Mouse (Mus musculus) limb, embryonic 11.5 days (tissue): ENCODE data around the gene Ccnt1. TPM values are rescaled to one million over a fixed set of nuclear protein-coding genes. Genes with fewer than 3 reads are reported as not detected.
"Not testable (repeated sequence)": the region's sequence is repeated elsewhere in the genome, so short reads cannot be mapped to it uniquely, and the experiment has no call there.

ENCODE experiments used
- ATAC-seq: fragments of 200-750 bp; cut with Nextera tagmentation; 2 replicates; pipeline ENCODE4 v1.8.0; 2017; ENCODE audit warnings: low read depth; ENCODE audit not compliant: insufficient number of reproducible peaks, low FRiP score, low TSS enrichment
- DNase-seq: peaks from one replicate; pipeline ENCODE4 v3.0.0-alpha.2; 2015; ENCODE audit warnings: low spot score
- H3K27ac ChIP-seq: fragments of 300-500 bp; sonication (generic); replicated peaks from 2 replicates; pipeline ENCODE4 v1.5.1; 2014; ENCODE audit warnings: low read depth, mild to moderate bottlenecking, low read length
- H3K27me3 ChIP-seq: fragments of 300-500 bp; sonication (generic); 2 replicates; pipeline ENCODE4 v1.6.1; 2014; ENCODE audit warnings: mild to moderate bottlenecking, low read length, mixed read lengths; ENCODE audit not compliant: control insufficient read depth, insufficient read depth
- H3K36me3 ChIP-seq: fragments of 300-500 bp; sonication (generic); 2 replicates; pipeline ENCODE4 v1.6.1; 2014; ENCODE audit warnings: mild to moderate bottlenecking, low read length, moderate library complexity, mixed read lengths; ENCODE audit not compliant: control insufficient read depth, insufficient read depth
- H3K4me1 ChIP-seq: fragments of 300-500 bp; sonication (generic); 2 replicates; pipeline ENCODE4 v1.6.1; 2014; ENCODE audit warnings: low read length, mixed read lengths; ENCODE audit not compliant: control insufficient read depth, insufficient read depth
- H3K4me2 ChIP-seq: fragments of 300-500 bp; sonication (generic); 2 replicates; pipeline ENCODE4 v1.6.1; 2014; ENCODE audit warnings: low read depth, mild to moderate bottlenecking, moderate library complexity; ENCODE audit not compliant: severe bottlenecking
- H3K4me3 ChIP-seq: fragments of 300-500 bp; sonication (generic); 2 replicates; pipeline ENCODE4 v1.5.1; 2014; ENCODE audit warnings: low read depth, low read length
- H3K9ac ChIP-seq: fragments of 300-500 bp; sonication (generic); 2 replicates; pipeline ENCODE4 v1.6.1; 2014; ENCODE audit warnings: mild to moderate bottlenecking, low read length
- H3K9me3 ChIP-seq: fragments of 300-500 bp; sonication (generic); 2 replicates; pipeline ENCODE4 v1.6.1; 2016; ENCODE audit warnings: low read length; ENCODE audit not compliant: control insufficient read depth
- WGBS: fragments of 180-500 bp; shearing (Covaris S2); extraction: QIAGEN DNeasy Blood & Tissue Kit; methylation state at CpG from one replicate; pipeline ENCODE4 v1.1.7; 2014; 5-methylcytosine and 5-hydroxymethylcytosine counted together
- polyA plus RNA-seq: library from polyadenylated mRNA; unstranded; fragments of >200 nt; fragmentation: Nextera tagmentation; extraction: Ambion mirVana; gene quantifications from 2 replicates; pipeline ENCODE4 v1.2.1, GENCODE M21; 2014

Gene Ccnt1
- polyA plus RNA-seq, 1 experiment from 2014 or later = 62.9 TPM

DNA sequence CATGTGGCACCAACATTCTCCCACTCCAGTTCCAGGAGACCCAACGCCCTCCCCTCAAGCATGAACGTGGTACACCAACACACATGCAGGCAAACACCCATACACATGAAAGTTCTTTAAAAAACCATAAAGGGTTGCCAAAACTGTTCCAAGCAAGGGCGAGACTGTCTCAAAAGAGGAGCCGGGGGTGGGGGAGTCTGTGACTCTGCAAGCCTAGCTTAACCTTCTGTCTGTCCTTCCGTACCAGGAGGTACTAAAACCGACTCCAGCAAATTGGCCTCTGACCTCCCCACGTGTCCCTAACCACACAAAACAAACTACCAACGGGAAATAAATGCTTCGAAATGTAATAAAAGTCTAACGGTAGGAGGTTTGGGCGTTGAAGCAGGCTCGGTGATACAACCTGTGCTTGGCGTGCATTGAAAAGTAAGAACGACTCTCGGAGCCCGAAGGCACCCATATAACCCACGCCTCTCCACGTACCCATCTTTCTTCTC, 37.6 kb downstream of the Ccnt1 start:
- Histone ChIP-seq H3K27me3 (no peaks in the 10 kb centered on the region), H3K4me2 (peak overlapping the region; percentile 84), H3K4me3 (peak overlapping the region; percentile 82), H3K27ac (no peak overlapping the region), H3K36me3 (peaks cover 14% of the 10 kb centered on the region), H3K4me1 (peaks cover 2% of the 10 kb centered on the region; the same call in 1 of the 2 replicates), H3K9me3 (no peaks in the 10 kb centered on the region), H3K9ac (peak overlapping the region; percentile 98)
- ATAC-seq (no peak), DNase-seq (peak; percentile 40)
- 0% methylated on average over 18 of the region's 18 CpGs for WGBS

DNA sequence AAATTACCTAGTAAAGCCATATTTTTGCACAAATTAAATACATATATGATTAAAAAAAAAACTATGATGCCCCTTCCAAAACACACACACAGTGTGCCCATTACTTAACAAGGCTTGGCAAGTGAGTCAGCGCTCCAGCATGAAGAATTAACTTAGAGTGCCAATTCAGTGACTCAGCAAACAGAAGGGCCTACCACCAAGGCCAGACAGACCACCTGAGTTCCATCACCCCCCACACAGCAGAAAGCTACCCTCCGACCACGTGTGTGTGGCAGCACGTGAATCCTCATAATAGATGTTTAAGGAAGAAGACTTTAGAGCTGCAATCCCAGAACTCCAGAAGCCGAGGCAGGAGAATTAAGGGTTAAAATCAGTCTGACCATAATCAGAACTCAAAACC, 38.4 kb downstream of the Ccnt1 start:
- Histone ChIP-seq H3K27ac (no peak overlapping the region), H3K27me3 (no peaks in the 10 kb centered on the region), H3K4me3 (peak overlapping the region; percentile 82), H3K4me1 (peaks cover 2% of the 10 kb centered on the region; the same call in 1 of the 2 replicates), H3K9ac (no peak overlapping the region), H3K9me3 (no peaks in the 10 kb centered on the region), H3K4me2 (peak overlapping the region; percentile 84), H3K36me3 (peaks cover 22% of the 10 kb centered on the region)
- 38% methylated on average over 5 of the region's 5 CpGs for WGBS
- DNase-seq (no peak), ATAC-seq (no peak)

DNA sequence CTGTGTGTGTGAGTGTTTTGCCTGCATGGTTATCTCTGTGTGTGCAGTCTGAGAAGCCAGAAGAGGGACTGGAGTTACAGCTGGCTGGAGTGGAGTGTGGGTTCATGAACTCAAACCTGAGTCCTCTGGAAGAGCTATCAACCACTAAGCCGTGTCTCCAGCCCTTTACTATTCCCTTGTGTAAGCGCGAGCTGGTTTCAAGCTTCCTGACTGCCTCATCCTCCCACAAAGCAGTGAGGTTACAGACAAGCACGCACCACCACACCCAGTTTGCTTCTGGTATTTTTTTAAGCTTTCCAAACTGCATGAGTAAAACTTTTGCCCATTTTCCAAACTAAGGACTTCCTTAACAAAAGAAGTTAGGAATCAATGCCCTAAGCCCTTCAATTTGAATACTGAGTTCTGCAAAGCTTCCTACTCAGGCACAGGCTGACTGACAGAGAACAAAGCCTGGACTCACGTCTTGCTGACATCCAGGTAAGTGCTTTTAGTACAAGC, 42.6 kb downstream of the Ccnt1 start:
- Histone ChIP-seq H3K4me3 (no peak overlapping the region), H3K9me3 (no peaks in the 10 kb centered on the region), H3K9ac (no peak overlapping the region), H3K27ac (no peak overlapping the region), H3K4me1 (peaks cover 2% of the 10 kb centered on the region; the same call in 1 of the 2 replicates), H3K4me2 (no peak overlapping the region), H3K27me3 (no peaks in the 10 kb centered on the region), H3K36me3 (peaks cover 32% of the 10 kb centered on the region)
- DNase-seq (no peak), ATAC-seq (no peak)
- 93% methylated on average over 5 of the region's 5 CpGs for WGBS

DNA sequence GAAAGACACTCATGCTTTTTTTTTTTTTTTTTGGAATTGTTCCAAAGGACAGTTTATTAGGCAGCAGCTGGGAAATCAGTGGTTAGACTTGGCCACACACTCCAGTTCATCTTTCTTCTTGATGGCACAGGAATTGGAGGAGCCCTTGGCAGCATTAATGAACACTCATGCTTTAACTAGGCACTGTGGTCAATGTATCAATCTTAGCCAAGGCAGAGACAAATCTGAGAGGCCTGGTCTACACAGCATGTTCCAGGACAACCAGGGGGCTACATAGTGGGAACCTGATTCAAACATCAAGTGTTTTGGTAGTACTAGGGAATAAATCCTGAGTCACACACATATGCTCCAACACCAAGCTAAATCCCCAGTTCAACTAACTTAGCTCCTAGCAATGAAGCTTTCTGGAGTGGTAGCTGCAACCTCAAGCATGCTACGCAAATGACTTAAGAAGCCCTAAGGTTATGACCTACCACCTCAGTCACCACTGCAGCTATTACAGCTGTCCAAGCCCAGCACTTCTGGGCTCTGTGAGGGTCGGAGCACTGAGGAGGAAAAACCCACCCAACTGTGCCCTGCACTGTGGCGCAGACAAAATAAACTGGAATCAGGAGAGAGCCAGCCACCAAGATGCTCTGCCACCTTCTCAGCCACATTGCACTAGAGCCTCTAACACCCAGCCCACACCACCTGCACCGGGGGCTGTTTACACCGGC, 43.5 kb downstream of the Ccnt1 start:
- H3K36me3 ChIP-seq = peaks cover 34% of the 10 kb centered on the region
- 95% methylated on average over 5 of the region's 5 CpGs for WGBS

DNA sequence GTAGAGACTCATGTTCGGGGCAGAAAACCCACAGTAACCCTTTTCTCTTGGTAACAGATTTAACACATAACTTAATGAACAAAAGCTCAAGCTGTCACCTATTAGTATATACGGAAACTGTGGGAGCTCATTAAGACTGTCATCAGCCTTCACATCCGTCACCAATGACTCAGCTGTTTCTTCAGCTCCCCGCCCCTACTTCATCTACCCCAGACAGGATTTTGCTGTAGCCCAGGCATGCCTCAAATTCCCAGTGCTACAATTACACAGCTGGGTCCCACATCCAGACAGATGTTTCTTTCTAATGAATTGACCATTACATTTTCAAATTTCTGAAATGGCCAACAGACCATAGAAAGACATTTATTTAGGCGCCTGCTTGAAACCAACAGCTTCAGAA, 44.7 kb downstream of the Ccnt1 start:
- H3K9ac ChIP-seq = no peak overlapping the region
- H3K4me1 ChIP-seq = no peaks in the 10 kb centered on the region
- 73% methylated on average over 5 of the region's 5 CpGs for WGBS
- H3K27ac ChIP-seq = no peak overlapping the region
- DNase-seq (no peak), ATAC-seq (no peak)
- H3K9me3 ChIP-seq = no peaks in the 10 kb centered on the region
- H3K4me2 ChIP-seq = no peak overlapping the region
- H3K36me3 ChIP-seq = peaks cover 39% of the 10 kb centered on the region
- no peak overlapping the region for H3K4me3 ChIP-seq
- H3K27me3 ChIP-seq = no peaks in the 10 kb centered on the region

More for the DNA sequence above, 43.5 kb downstream of the Ccnt1 start:
- ATAC-seq (no peak), DNase-seq (no peak)
- Histone ChIP-seq H3K9ac (no peak overlapping the region), H3K4me3 (no peak overlapping the region), H3K27ac (no peak overlapping the region), H3K27me3 (no peaks in the 10 kb centered on the region), H3K4me2 (no peak overlapping the region), H3K9me3 (no peaks in the 10 kb centered on the region), H3K4me1 (no peaks in the 10 kb centered on the region)

DNA sequence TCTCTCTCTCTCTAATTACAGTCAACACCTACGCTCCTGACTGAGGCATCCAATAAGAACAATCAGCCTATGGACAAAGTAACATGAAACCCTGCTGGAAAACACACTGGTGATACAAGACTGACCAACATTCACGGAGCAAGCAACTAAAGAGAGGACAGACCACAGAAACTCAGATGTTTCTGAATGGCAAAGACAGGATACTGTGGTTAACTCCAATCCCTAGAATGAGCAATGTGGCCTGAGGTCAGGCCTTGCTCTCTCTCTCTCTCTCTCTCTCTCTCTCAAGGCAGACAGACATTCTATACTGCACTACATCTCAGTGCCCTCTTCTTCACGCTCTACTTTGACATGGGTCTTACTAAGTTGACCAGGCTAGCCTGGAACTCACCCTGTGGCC, 49.5 kb downstream of the Ccnt1 start:
- H3K27me3 ChIP-seq = no peaks in the 10 kb centered on the region
- no peak overlapping the region for H3K27ac ChIP-seq
- H3K4me1 ChIP-seq = no peaks in the 10 kb centered on the region
- peaks cover 29% of the 10 kb centered on the region; the same call in 1 of the 2 replicates for H3K36me3 ChIP-seq
- no peak overlapping the region for H3K4me3 ChIP-seq
- no peak overlapping the region for H3K9ac ChIP-seq
- DNase-seq = no peak
- 90% methylated on average over 3 of the region's 3 CpGs for WGBS
- no peak overlapping the region for H3K4me2 ChIP-seq
- H3K9me3 ChIP-seq = no peaks in the 10 kb centered on the region
- ATAC-seq = no peak

DNA sequence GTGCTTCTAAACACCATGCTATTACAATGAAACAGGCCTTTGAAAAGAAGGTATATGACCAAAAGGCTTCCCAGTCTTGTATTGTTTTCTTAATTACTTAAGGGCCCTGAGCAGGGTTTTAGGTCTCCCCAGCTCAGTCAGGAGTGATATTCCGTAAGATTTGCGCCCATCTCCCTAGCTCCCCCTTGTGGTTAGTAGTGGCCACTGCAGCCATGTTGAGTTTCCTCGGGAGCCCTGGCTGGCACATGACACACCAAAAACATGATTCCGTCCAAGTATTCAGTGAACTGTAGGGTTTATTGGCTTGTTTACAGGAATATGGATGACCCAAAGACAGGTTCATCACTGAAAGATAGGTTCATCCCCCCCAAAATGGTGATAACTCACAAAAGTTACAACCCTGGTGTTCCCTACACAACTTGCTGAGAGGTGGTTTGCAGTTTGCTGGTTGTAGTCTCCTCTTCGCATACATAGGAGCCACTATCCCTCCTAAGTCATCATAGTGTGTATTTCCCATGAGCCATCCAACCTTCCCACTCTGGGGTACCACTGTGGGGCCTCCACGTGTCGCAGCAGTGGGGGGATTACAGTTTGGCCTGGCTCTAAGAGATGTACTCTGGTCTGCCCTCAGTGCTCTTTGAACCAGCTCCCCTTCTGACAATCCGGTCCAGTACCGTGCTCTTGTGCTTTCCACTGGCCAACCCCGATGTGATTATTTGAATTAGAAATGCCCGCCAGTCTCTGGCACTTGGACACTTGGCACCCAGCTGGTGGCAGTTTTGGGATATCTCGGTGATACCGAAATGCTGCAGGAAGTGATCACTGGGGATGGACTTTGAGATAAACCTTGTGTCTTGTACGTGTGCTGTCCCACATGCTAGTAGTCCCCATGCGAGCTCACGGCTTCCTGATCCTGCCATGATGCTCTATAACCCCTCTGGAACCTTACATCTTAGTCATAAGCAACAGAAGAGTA, 53.1 kb downstream of the Ccnt1 start:
- WGBS = 73% methylated on average over 16 of the region's 16 CpGs
- ATAC-seq (no peak), DNase-seq (peak; percentile 76)

DNA sequence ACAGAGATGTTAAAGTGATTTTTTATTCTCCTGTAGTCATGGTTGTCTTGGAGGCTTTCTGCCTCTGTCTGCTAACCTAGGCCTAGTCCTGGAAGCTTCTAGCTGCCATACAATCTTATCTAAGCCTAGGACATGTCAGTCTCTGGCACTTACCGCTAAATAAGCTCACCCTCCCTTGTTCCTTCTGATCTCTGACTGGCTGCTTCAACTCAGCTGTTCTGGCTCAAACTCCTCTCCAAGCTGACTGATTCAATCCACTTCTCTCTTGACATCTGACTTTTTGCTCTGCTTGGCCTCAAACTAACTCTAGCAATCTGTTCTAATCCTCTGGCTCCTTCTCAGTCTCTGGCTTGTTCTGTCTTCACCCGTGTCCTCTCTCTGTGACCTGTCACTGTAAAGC, 55.9 kb downstream of the Ccnt1 start:
- not testable (repeated sequence) for H3K27ac ChIP-seq, H3K36me3 ChIP-seq, H3K4me1 ChIP-seq, H3K4me3 ChIP-seq, H3K9me3 ChIP-seq, H3K4me2 ChIP-seq, DNase-seq, H3K27me3 ChIP-seq, H3K9ac ChIP-seq, ATAC-seq
- WGBS = 87% methylated on average over 2 of the region's 2 CpGs

More for the DNA sequence above, 53.1 kb downstream of the Ccnt1 start:
- Histone ChIP-seq H3K4me2 (no peak overlapping the region), H3K4me1 (no peaks in the 10 kb centered on the region), H3K27me3 (no peaks in the 10 kb centered on the region), H3K27ac (no peak overlapping the region), H3K9ac (no peak overlapping the region), H3K36me3 (peaks cover 20% of the 10 kb centered on the region; the same call in 1 of the 2 replicates), H3K9me3 (no peaks in the 10 kb centered on the region), H3K4me3 (no peak overlapping the region)
